Mouse (Mus musculus) adrenal gland (tissue): ENCODE results near the gene Btg2.

Experiments used
- intact Hi-C: fragments of 180-260 bp; cut with DNase I; formaldehyde crosslinking; loops from one replicate; pipeline ENCODE4 v1.15.1; 2025

The Btg2 gene

DNA sequence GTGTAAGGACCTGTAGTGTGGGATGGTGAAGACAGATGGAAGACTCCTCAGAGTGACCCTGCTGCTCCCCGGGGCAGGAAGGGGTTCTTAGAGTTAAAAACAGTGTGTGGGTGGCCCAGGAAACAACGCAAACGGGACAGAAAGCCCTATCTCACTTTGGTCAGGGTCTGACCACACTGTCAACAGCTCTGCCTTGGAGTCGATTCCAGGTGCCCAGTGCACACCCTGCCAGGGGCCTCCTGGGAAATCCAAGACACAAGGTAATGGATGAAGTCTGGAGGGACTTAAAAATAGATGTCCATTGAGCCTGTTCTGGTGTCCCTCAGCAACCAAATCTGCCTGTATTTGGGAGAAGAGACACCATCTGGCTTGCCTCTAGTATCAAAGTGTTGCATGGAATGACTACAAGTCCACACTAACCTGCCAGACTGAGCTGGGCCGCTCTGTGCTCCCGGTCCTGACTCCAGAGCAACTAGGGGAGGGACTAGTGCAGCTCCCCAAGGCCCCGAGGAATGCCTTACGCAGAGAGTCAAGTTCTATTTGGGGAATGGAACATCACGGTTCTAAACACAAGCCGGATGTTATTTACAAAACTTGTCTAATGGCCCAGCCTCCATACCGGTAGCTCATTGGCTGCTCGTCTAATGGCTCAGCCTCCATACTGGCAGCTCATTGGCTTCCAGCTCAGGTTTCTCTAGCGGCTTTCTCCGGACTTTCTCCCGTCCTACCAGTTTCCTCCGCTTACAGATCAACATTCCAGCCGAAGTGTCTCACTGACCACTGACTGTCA lies 20.0 kb upstream of the Btg2 start:
- intact Hi-C loops, result no loop called here

DNA sequence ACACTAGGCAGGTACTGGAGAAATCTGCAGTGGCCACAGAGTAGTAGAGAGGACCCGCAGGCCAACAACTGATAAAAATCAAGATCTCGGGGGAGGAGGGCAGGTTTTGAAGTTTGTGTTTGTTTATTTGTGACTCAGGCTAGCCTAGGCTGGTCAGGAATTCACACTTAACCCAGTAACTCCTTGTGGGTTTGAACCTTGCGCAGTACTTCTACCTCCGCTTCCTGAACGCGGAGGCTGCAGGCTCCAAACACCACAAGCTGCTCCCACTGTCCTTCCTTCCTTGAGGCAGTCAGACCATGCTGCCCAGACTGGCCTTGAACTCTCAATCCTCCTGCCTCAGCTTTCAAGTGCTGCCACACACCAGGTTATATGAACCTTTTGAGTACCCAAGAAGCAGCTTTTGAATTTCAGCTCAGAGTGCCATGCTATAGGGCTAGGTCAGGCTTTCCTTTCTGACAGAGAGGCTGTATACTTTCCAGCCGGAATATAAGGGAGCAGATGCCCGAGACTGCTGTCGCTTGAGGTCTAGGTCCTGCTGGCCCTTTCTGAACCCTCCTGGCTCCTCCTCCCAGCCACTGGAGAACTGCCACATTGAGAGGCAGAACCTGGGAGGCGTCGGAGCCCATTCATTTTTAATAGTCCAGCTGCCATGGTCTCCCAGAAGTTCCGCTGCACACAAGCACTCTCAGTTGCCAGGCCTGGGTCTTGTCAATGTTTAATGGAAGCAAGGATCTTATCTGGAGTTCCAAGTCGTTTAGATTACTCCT lies 19.2 kb upstream of the Btg2 start:
- intact Hi-C loops, result no loop called here

GRCm38 (mm10) chr1:134097080-134097855 lies 18.3 kb upstream of the Btg2 start:
- intact Hi-C loops, result no loop called here

GRCm38 (mm10) chr1:134096264-134096934 lies 17.5 kb upstream of the Btg2 start:
- intact Hi-C loops, result no loop called here

DNA sequence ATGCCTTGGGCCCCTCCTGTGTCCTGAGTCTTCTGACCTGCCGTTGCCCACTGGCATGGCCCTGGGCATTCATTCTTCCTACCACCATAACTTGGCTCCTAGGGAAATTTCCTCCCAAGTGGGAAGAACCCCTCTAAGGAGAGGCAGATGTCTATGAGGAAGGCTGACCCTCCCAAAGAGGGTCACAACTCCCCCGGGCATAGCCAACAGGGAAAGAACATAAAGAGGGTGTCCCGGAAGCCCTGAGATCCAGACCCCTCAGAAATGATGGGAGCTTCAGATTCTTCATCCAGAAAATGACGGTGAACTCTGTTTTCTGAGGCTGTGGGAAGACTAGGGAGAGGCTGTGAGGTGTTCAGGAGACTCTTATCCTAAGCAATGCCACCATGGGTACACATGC lies 16.8 kb upstream of the Btg2 start:
- intact Hi-C loops, result loop anchor here (2.0 kb wide), 1 partner anchor 15 kb away; no protein-coding TSS in a partner anchor

- intact Hi-C loops, result loop anchor here (2.0 kb wide), 1 partner anchor 14 kb away; no protein-coding TSS in a partner anchor
These were observed 16.2 kb upstream of the Btg2 start for GRCm38 (mm10) chr1:134095033-134095612.

DNA sequence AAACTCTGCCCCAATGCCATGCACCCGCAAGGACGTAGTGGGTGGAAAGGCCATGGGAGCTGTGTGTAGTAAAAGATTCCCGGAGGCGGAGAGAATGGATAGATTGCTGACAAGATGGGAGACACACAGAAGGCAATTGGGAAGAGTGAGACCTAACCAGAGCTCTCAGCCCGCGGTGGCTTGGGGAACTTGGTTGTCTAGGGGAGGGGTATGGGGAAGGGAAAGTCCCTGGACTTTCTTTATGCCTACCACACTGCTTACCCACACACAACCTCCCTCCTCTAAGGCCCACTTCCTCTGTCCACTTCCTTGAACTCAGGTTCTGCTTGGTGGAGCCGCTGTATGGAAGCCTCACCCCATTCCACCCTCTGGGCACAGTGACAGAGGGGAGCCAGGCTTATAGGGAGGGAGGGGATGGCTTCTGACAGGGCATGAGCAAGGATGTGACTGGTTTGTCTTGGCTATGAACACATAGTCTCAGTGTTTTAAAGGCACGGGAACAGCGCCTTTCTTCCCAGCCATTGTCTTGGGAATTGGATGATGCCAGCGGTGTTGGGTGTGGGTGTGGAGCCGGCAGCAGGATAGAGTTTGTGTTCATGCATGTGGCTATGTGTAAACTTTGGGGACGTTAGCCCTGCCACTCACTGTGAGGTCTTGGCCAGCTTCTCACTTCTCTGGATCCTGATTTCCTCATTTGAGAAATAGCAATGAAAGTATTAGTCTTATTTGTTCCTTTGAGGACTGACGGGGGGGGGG lies 15.0 kb upstream of the Btg2 start:
- intact Hi-C loops, result loop anchor here (2.0 kb wide), 1 partner anchor 13 kb away; no protein-coding TSS in a partner anchor

DNA sequence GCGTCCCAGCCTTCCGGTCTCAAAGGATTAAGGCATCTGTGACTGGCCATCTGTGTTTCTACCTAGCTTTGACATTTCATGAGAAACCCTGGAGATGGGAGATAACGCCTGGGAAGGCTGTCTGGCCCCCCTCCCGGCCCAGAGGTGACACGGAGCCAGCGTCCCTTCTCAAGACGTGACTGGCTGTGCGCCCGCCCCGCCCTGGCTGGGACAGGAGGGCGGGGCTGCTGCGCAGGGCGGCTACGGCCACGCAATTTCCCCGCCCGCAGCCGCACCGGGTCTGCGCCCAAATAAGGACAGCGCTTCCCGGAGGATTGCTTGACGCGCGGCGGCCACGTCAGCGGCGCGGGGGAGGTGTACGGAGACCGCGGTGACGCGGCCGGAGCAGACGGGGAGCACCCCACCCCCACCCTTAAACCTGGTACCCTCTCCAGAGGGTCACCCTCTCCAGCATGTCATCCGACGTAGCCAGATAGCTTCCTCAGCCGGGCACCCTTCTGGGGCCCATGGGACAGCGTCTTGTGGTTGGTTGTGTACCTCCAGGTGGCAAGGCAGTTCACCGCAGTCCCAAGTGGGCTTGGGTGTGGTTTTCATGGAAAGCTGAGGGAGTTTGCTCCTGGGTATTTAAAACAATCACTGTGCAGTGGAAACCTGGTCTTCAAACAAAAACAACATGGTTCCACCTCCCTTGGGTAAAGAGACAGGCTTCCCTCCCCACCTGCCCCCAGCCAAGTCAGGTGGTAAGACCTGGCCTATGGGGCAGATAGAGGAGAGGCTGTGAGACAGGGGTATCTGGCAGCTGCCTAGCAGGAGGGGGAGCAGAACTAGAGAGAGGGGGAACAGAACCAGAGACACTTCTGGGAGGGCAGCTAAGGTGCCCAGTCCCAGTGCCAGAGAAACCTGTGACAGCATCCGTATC lies 14.2 kb upstream of the Btg2 start:
- intact Hi-C loops, result no loop called here

DNA sequence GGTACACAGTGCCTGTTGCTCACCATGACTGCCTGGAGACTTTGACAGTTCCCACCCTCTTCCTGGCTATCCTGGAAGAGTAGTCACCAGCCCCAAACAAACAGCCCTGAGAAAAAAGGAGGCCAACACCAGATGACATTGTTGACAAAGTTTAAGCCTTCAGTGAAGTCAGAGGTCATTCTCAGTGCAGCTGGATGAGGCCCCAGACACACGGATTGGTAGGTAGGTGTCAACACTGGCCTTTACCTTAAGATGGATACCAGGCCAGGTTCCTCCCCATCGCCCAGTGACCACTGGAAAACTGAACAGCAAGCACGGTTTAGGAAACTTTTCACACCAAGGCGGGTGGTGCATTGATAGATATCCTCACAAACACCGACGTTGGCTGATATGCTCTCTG lies 13.4 kb upstream of the Btg2 start:
- intact Hi-C loops, result no loop called here

GRCm38 (mm10) chr1:134091851-134092250 lies 12.9 kb upstream of the Btg2 start:
- intact Hi-C loops, result no loop called here

GRCm38 (mm10) chr1:134089074-134089473 lies 10.2 kb upstream of the Btg2 start:
- intact Hi-C loops, result no loop called here

DNA sequence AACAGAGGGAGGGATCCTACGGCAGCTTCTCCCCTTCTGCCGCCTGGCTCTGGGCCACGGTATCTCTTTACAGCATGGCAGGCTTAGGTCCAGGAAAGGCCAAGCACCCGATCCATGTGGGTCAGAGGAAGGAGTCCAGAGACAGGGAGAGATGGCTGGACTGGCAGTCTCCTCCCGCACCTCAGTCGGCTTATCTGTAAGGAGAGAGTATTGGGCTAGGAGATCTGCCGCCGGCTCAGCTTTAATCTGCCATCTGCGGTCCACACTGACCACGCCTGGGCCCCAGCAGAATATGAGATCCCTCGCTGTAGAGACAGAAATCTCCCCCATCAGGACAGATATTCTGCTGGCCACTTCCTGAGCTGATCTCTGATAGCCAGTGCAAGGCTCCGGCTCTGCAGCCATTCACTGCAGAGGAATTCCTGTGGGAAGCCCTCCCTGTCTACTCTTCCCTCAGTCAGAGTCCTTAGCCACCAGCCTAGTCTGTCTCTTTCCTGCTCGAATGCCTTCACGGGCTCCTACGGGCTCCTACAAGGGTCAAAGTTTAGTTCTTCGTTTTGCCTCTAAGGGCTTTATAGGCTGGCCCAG lies 8.0 kb upstream of the Btg2 start:
- intact Hi-C loops, result no loop called here

GRCm38 (mm10) chr1:134086017-134086416 lies 7.1 kb upstream of the Btg2 start:
- intact Hi-C loops, result no loop called here

GRCm38 (mm10) chr1:134084128-134084527 lies 5.2 kb upstream of the Btg2 start:
- intact Hi-C loops, result no loop called here

- intact Hi-C loops, result no loop called here
These were observed 4.8 kb upstream of the Btg2 start for GRCm38 (mm10) chr1:134083676-134084075.

GRCm38 (mm10) chr1:134082987-134083516 lies 4.1 kb upstream of the Btg2 start:
- intact Hi-C loops, result no loop called here

DNA sequence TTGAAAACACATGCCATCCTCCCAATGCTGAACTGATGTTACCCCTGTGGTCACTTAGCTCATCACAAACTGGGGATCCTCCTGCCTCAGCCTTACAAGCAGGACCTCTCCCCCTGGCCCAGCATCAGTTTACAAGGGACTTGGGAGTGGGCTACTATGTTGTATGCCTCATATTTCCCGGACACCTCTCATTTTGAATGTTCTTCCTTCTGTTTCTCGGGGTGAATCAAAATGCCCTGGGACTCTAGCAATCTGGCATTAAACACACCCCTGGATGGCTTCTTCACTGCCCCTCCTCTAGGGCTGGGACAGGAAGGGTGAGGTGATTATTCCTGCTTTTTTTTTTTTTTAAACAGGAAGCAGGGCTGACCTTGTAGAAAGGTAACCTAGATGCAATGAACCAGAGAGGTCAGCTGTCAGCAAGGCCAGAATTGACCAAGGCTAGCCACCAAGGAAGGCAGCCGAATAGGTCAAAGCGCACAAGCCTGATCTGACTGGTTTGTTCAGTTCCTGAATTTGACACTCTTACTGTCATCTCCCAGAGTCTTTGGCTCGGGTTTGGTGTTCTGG lies 2.0 kb upstream of the Btg2 start:
- intact Hi-C loops, result loop anchor here (2.0 kb wide), 1 partner anchor 14 kb away; no protein-coding TSS in a partner anchor

DNA sequence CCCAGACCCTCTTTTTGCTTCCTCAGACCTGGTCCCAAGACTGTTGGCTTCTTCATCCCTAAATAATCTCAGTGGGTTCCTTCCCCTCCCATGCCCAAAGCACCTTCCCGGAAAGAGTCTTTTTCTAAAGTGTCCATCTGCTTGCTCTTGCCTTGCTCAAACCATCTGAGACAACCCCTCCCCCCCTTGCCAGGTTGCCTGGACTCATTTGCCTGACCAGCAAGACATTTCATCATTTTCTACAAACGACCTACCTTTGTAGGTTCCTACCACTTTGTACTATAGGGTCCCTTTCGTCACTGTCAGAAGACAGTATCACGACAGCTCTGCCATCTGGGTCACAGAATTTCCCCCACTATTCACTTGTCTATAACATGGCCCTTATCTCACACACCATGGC lies 1.5 kb upstream of the Btg2 start:
- intact Hi-C loops, result loop anchor here (2.0 kb wide), 1 partner anchor 14 kb away; no protein-coding TSS in a partner anchor
